Mouse (Mus musculus): ENCODE data around the gene Kif26b. TPM values are rescaled to one million over a fixed set of nuclear protein-coding genes. Genes with fewer than 3 reads are reported as not detected.

Kif26b gene
- polyA plus RNA-seq, 1 experiment from 2014 or later: 2.7 TPM

GRCm38 (mm10) chr1:178952910-178953309, 424.0 kb downstream of the Kif26b start:
- Histone ChIP-seq H3K4me2 (ENCODE audit: low read length) (no peak overlapping the region), H3K4me3 (ENCODE audit: low read depth, low read length) (no peak overlapping the region), H3K4me1 (ENCODE audit: control insufficient read depth, insufficient read depth, low read length) (no peaks in the 10 kb centered on the region), H3K27me3 (replicated peaks; ENCODE audit: control insufficient read depth, insufficient read depth, low read length) (no peaks in the 10 kb centered on the region), H3K27ac (ENCODE audit: low read depth, low read length) (no peak overlapping the region), H3K9me3 (replicated peaks; ENCODE audit: control insufficient read depth, low read length) (peaks cover 4% of the 10 kb centered on the region; the same call in 1 of the 2 replicates), H3K9ac (ENCODE audit: low read length) (no peak overlapping the region), H3K36me3 (ENCODE audit: control insufficient read depth, insufficient read depth, low read length) (no peaks in the 10 kb centered on the region)
- ATAC-seq (no peak), DNase-seq (ENCODE audit: low spot score) (no peak)
- 77% methylated on average over 12 of the region's 12 CpGs for WGBS

- Histone ChIP-seq H3K9ac (ENCODE audit: low read length) (no peak overlapping the region), H3K36me3 (ENCODE audit: control insufficient read depth, insufficient read depth, low read length) (no peaks in the 10 kb centered on the region), H3K27ac (ENCODE audit: low read depth, low read length) (no peak overlapping the region), H3K9me3 (replicated peaks; ENCODE audit: control insufficient read depth, low read length) (no peaks in the 10 kb centered on the region), H3K4me1 (ENCODE audit: control insufficient read depth, insufficient read depth, low read length) (no peaks in the 10 kb centered on the region), H3K27me3 (replicated peaks; ENCODE audit: control insufficient read depth, insufficient read depth, low read length) (no peaks in the 10 kb centered on the region), H3K4me3 (ENCODE audit: low read depth, low read length) (no peak overlapping the region), H3K4me2 (ENCODE audit: low read length) (no peak overlapping the region)
- WGBS: 88% methylated on average over 4 of the region's 4 CpGs
- DNase-seq (ENCODE audit: low spot score): no peak
- no peak for ATAC-seq
These were observed 429.7 kb downstream of the Kif26b start for GRCm38 (mm10) chr1:178958641-178959040.

- Histone ChIP-seq H3K4me2 (ENCODE audit: low read length) (no peak overlapping the region), H3K4me1 (ENCODE audit: control insufficient read depth, insufficient read depth, low read length) (no peaks in the 10 kb centered on the region), H3K27me3 (replicated peaks; ENCODE audit: control insufficient read depth, insufficient read depth, low read length) (no peaks in the 10 kb centered on the region), H3K4me3 (ENCODE audit: low read depth, low read length) (no peak overlapping the region), H3K9ac (ENCODE audit: low read length) (no peak overlapping the region), H3K9me3 (replicated peaks; ENCODE audit: control insufficient read depth, low read length) (no peaks in the 10 kb centered on the region), H3K36me3 (ENCODE audit: control insufficient read depth, insufficient read depth, low read length) (no peaks in the 10 kb centered on the region), H3K27ac (ENCODE audit: low read depth, low read length) (no peak overlapping the region)
- DNase-seq (ENCODE audit: low spot score): peak; percentile 93
- peak; percentile 84 for ATAC-seq
- 49% methylated on average over 7 of the region's 7 CpGs for WGBS
These were observed 431.2 kb downstream of the Kif26b start for GRCm38 (mm10) chr1:178960015-178960559.

- H3K36me3 ChIP-seq (ENCODE audit: control insufficient read depth, insufficient read depth, low read length): no peaks in the 10 kb centered on the region
- H3K9ac ChIP-seq (ENCODE audit: low read length): no peak overlapping the region
- H3K9me3 ChIP-seq (replicated peaks; ENCODE audit: control insufficient read depth, low read length): no peaks in the 10 kb centered on the region
- no peak overlapping the region for H3K27ac ChIP-seq (ENCODE audit: low read depth, low read length)
- no peak overlapping the region for H3K4me2 ChIP-seq (ENCODE audit: low read length)
- H3K4me1 ChIP-seq (ENCODE audit: control insufficient read depth, insufficient read depth, low read length): no peaks in the 10 kb centered on the region
- no peaks in the 10 kb centered on the region for H3K27me3 ChIP-seq (replicated peaks; ENCODE audit: control insufficient read depth, insufficient read depth, low read length)
- ATAC-seq: no peak
- 81% methylated on average over 9 of the region's 9 CpGs for WGBS
- no peak overlapping the region for H3K4me3 ChIP-seq (ENCODE audit: low read depth, low read length)
- no peak for DNase-seq (ENCODE audit: low spot score)
These were observed 432.7 kb downstream of the Kif26b start for GRCm38 (mm10) chr1:178961661-178962060.

GRCm38 (mm10) chr1:178972055-178972454, 443.1 kb downstream of the Kif26b start:
- Histone ChIP-seq H3K27me3 (replicated peaks; ENCODE audit: control insufficient read depth, insufficient read depth, low read length) (no peaks in the 10 kb centered on the region), H3K9me3 (replicated peaks; ENCODE audit: control insufficient read depth, low read length) (no peaks in the 10 kb centered on the region), H3K27ac (ENCODE audit: low read depth, low read length) (no peak overlapping the region), H3K4me1 (ENCODE audit: control insufficient read depth, insufficient read depth, low read length) (no peaks in the 10 kb centered on the region), H3K9ac (ENCODE audit: low read length) (no peak overlapping the region), H3K36me3 (ENCODE audit: control insufficient read depth, insufficient read depth, low read length) (no peaks in the 10 kb centered on the region), H3K4me2 (ENCODE audit: low read length) (no peak overlapping the region), H3K4me3 (ENCODE audit: low read depth, low read length) (no peak overlapping the region)
- ATAC-seq (no peak), DNase-seq (ENCODE audit: low spot score) (no peak)
- 83% methylated on average over 10 of the region's 10 CpGs for WGBS

GRCm38 (mm10) chr1:178978617-178979245, 449.8 kb downstream of the Kif26b start:
- ATAC-seq: no peak
- 71% methylated on average over 8 of the region's 8 CpGs for WGBS
- H3K27ac ChIP-seq (ENCODE audit: low read depth, low read length): no peak overlapping the region
- no peaks in the 10 kb centered on the region for H3K4me1 ChIP-seq (ENCODE audit: control insufficient read depth, insufficient read depth, low read length)
- no peak overlapping the region for H3K4me3 ChIP-seq (ENCODE audit: low read depth, low read length)
- H3K9ac ChIP-seq (ENCODE audit: low read length): no peak overlapping the region
- H3K9me3 ChIP-seq (replicated peaks; ENCODE audit: control insufficient read depth, low read length): no peaks in the 10 kb centered on the region
- H3K36me3 ChIP-seq (ENCODE audit: control insufficient read depth, insufficient read depth, low read length): no peaks in the 10 kb centered on the region
- no peaks in the 10 kb centered on the region for H3K27me3 ChIP-seq (replicated peaks; ENCODE audit: control insufficient read depth, insufficient read depth, low read length)
- no peak for DNase-seq (ENCODE audit: low spot score)
- H3K4me2 ChIP-seq (ENCODE audit: low read length): no peak overlapping the region

- no peaks in the 10 kb centered on the region for H3K36me3 ChIP-seq (ENCODE audit: control insufficient read depth, insufficient read depth, low read length)
- H3K4me3 ChIP-seq (ENCODE audit: low read depth, low read length): no peak overlapping the region
- ATAC-seq (no peak), DNase-seq (ENCODE audit: low spot score) (no peak)
- H3K4me1 ChIP-seq (ENCODE audit: control insufficient read depth, insufficient read depth, low read length): no peaks in the 10 kb centered on the region
- no peaks in the 10 kb centered on the region for H3K9me3 ChIP-seq (replicated peaks; ENCODE audit: control insufficient read depth, low read length)
- H3K4me2 ChIP-seq (ENCODE audit: low read length): no peak overlapping the region
- no peak overlapping the region for H3K27ac ChIP-seq (ENCODE audit: low read depth, low read length)
- H3K27me3 ChIP-seq (replicated peaks; ENCODE audit: control insufficient read depth, insufficient read depth, low read length): no peaks in the 10 kb centered on the region
- H3K9ac ChIP-seq (ENCODE audit: low read length): no peak overlapping the region
These were observed 451.3 kb downstream of the Kif26b start for GRCm38 (mm10) chr1:178980185-178980584.

GRCm38 (mm10) chr1:178981641-178982040, 452.7 kb downstream of the Kif26b start:
- Histone ChIP-seq H3K27ac (ENCODE audit: low read depth, low read length) (no peak overlapping the region), H3K36me3 (ENCODE audit: control insufficient read depth, insufficient read depth, low read length) (no peaks in the 10 kb centered on the region), H3K27me3 (replicated peaks; ENCODE audit: control insufficient read depth, insufficient read depth, low read length) (no peaks in the 10 kb centered on the region), H3K4me1 (ENCODE audit: control insufficient read depth, insufficient read depth, low read length) (no peaks in the 10 kb centered on the region), H3K9ac (ENCODE audit: low read length) (no peak overlapping the region), H3K4me3 (ENCODE audit: low read depth, low read length) (no peak overlapping the region), H3K9me3 (replicated peaks; ENCODE audit: control insufficient read depth, low read length) (no peaks in the 10 kb centered on the region), H3K4me2 (ENCODE audit: low read length) (no peak overlapping the region)
- ATAC-seq (no peak), DNase-seq (ENCODE audit: low spot score) (no peak)
- 56% methylated on average over 5 of the region's 5 CpGs for WGBS

GRCm38 (mm10) chr1:178988176-178988575, 459.3 kb downstream of the Kif26b start:
- Histone ChIP-seq H3K4me3 (ENCODE audit: low read depth, low read length) (no peak overlapping the region), H3K27ac (ENCODE audit: low read depth, low read length) (no peak overlapping the region), H3K27me3 (replicated peaks; ENCODE audit: control insufficient read depth, insufficient read depth, low read length) (no peaks in the 10 kb centered on the region), H3K36me3 (ENCODE audit: control insufficient read depth, insufficient read depth, low read length) (no peaks in the 10 kb centered on the region), H3K4me2 (ENCODE audit: low read length) (no peak overlapping the region), H3K9ac (ENCODE audit: low read length) (no peak overlapping the region), H3K4me1 (ENCODE audit: control insufficient read depth, insufficient read depth, low read length) (no peaks in the 10 kb centered on the region), H3K9me3 (replicated peaks; ENCODE audit: control insufficient read depth, low read length) (no peaks in the 10 kb centered on the region)
- no peak for DNase-seq (ENCODE audit: low spot score)
- WGBS: 78% methylated on average over 1 of the region's 1 CpGs
- ATAC-seq: no peak

All from forebrain, embryonic 14.5 days (tissue).